In genomic region chr14:61601348-61601747, GRCm38 (mm10) we compare ENCODE assay signal across 15 mouse cellular contexts. TPM values are rescaled to one million over a fixed set of nuclear protein-coding genes. Genes with fewer than 3 reads are reported as not detected.
DNase-seq lines count a peak whose midpoint lies in the region; ATAC-seq and TF ChIP-seq lines count a peak whose summit lies in the region.
"Had no signal": no experiment of that assay in that cellular context is flagged by ENCODE, and none has a peak within 500 bp of the region (broad histone marks: within the 10 kb centered on the region; RNA-seq: fewer than 3 reads in every experiment).

No protein-coding gene starts in this region.

- TF ChIP-seq CTCF in gastrocnemius, adult 2 months (IDR thresholded peaks at IDR 0.05), result no peak
- no peak for TF ChIP-seq CTCF in forebrain, postnatal 0 days (IDR thresholded peaks at IDR 0.05; ENCODE audit: low read depth)

- H3K9me3 ChIP-seq in lung, embryonic 16.5 days (ENCODE audit: control insufficient read depth, low read length), result no peaks in the 10 kb centered on the region
- no peaks in the 10 kb centered on the region for H3K9me3 ChIP-seq in forebrain, postnatal 0 days (ENCODE audit: low read length)
- H3K9me3 ChIP-seq in neural tube, embryonic 14.5 days (ENCODE audit: control insufficient read depth, low read length), result no peaks in the 10 kb centered on the region

- intact Hi-C loops in gastrocnemius, adult 2 months (cut with DNase I), result loop anchor here (5.0 kb wide), 1 partner anchor 36 kb away; no protein-coding TSS in a partner anchor
- intact Hi-C loops in gastrocnemius, postnatal 36 days (cut with DNase I), result no loop called here

- ATAC-seq in lung, embryonic 16.5 days (ENCODE audit: low read depth), result no peak
- ATAC-seq in forebrain, postnatal 0 days, result no peak
- no peak for ATAC-seq in neural tube, embryonic 14.5 days (ENCODE audit: low read depth)

- H3K4me2 ChIP-seq in lung, embryonic 16.5 days (ENCODE audit: low read depth, low read length), result peak overlapping the region; percentile 6; the same call in 1 of the 2 replicates
- H3K4me2 ChIP-seq in forebrain, postnatal 0 days (ENCODE audit: low read depth), result peak overlapping the region; percentile 58
- H3K4me2 ChIP-seq in neural tube, embryonic 14.5 days (ENCODE audit: low read depth, low read length), result peak overlapping the region; percentile 78; the same call in 1 of the 2 replicates

- peak overlapping the region; percentile 13 for H3K4me3 ChIP-seq in gastrocnemius, adult 2 months
- H3K4me3 ChIP-seq in lung, embryonic 16.5 days (ENCODE audit: low read length), result no peak overlapping the region
- H3K4me3 ChIP-seq in forebrain, postnatal 0 days (ENCODE audit: low read depth, low read length), result 0 out of 2 replicates have a peak overlapping the region, but pooled peaks have one; percentile 80
- peak overlapping the region; percentile 80; the same call in 1 of the 2 replicates for H3K4me3 ChIP-seq in neural tube, embryonic 14.5 days (ENCODE audit: low read depth, low read length)

- H3K27me3 ChIP-seq in lung, embryonic 16.5 days (ENCODE audit: control insufficient read depth, insufficient read depth, low read depth, low read length), result no peaks in the 10 kb centered on the region
- no peaks in the 10 kb centered on the region for H3K27me3 ChIP-seq in forebrain, postnatal 0 days (ENCODE audit: insufficient read depth, low read length)
- no peaks in the 10 kb centered on the region for H3K27me3 ChIP-seq in neural tube, embryonic 14.5 days (ENCODE audit: control insufficient read depth, insufficient read depth, low read length)

- 60% methylated on average over 9 of the region's 9 CpGs for WGBS in lung, embryonic 16.5 days
- WGBS in forebrain, postnatal 0 days, result 80% methylated on average over 9 of the region's 9 CpGs
- 93% methylated on average over 9 of the region's 9 CpGs for WGBS in neural tube, embryonic 14.5 days

- H3K27ac ChIP-seq in gastrocnemius, adult 2 months, result no peak overlapping the region; the same call in 1 of the 2 replicates
- no peak overlapping the region for H3K27ac ChIP-seq in lung, embryonic 16.5 days (ENCODE audit: low read length)
- no peak overlapping the region for H3K27ac ChIP-seq in forebrain, postnatal 0 days (ENCODE audit: low read depth, low read length)
- no peak overlapping the region for H3K27ac ChIP-seq in neural tube, embryonic 14.5 days (ENCODE audit: low read depth, low read length)

- peak overlapping the region; percentile 3; the same call in 1 of the 2 replicates for H3K9ac ChIP-seq in lung, embryonic 16.5 days (ENCODE audit: low read length)
- 0 out of 2 replicates have a peak overlapping the region, but pooled peaks have one; percentile 10 for H3K9ac ChIP-seq in forebrain, postnatal 0 days
- H3K9ac ChIP-seq in neural tube, embryonic 14.5 days (replicated peaks; ENCODE audit: low read depth, low read length), result no peak overlapping the region

- H3K36me3 ChIP-seq in lung, embryonic 16.5 days (ENCODE audit: control insufficient read depth, insufficient read depth, low read length), result peaks cover 5% of the 10 kb centered on the region; the same call in 1 of the 2 replicates
- peaks cover 18% of the 10 kb centered on the region; the same call in 1 of the 2 replicates for H3K36me3 ChIP-seq in forebrain, postnatal 0 days (ENCODE audit: insufficient read depth)
- H3K36me3 ChIP-seq in neural tube, embryonic 14.5 days (ENCODE audit: control insufficient read depth, insufficient read depth, low read length), result peaks cover 13% of the 10 kb centered on the region; the same call in 1 of the 2 replicates

- peaks cover 10% of the 10 kb centered on the region for H3K4me1 ChIP-seq in lung, embryonic 16.5 days (replicated peaks; ENCODE audit: control insufficient read depth, insufficient read depth, low read length)
- H3K4me1 ChIP-seq in forebrain, postnatal 0 days (ENCODE audit: insufficient read depth), result peaks cover 16% of the 10 kb centered on the region; the same call in 1 of the 2 replicates
- peaks cover 16% of the 10 kb centered on the region for H3K4me1 ChIP-seq in neural tube, embryonic 14.5 days (ENCODE audit: control insufficient read depth, insufficient read depth, low read length)

- no peak for DNase-seq in gastrocnemius, adult 2 months
- no peak for DNase-seq in gastrocnemius, postnatal 36 days
- DNase-seq in lung, postnatal 25 days (ENCODE audit: low spot score), result no peak
- no peak for DNase-seq in forebrain, postnatal 0 days
- no peak for DNase-seq in B cell, adult 2 months
- DNase-seq in embryo, embryonic 11 days, result no peak
- DNase-seq: adrenal gland, adult 8-10 months; gastrocnemius, postnatal 10 days; heart, postnatal 10 days; kidney, adult 18-20 months; lung, postnatal 4 days had no signal

RNA-seq across cellular contexts. Expression of gene Trim13, which starts 3.3 kb away (rescaled TPM):
- 1 to 10 TPM; 6.6 to 8.5 TPM for total RNA-seq in gastrocnemius, adult 2 months (2021)
- total RNA-seq in gastrocnemius, postnatal 36 days (2021), result 1 to 10 TPM; 5.3 to 7.4 TPM
- polyA plus RNA-seq in lung, embryonic 16.5 days (2015; fragmentation: Nextera tagmentation; extraction: Ambion mirVana), result 16.8 TPM in 2 replicates
- total RNA-seq in forebrain, postnatal 0 days (2014; rRNA removed), result 29.0 and 32.4 TPM in 2 replicates
- polyA plus RNA-seq in forebrain, postnatal 0 days (2015; fragmentation: Nextera tagmentation; extraction: Ambion mirVana), result 44.0 and 46.0 TPM in 2 replicates
- polyA plus RNA-seq in neural tube, embryonic 14.5 days (2014; fragmentation: Nextera tagmentation; extraction: Ambion mirVana), result 48.5 and 55.8 TPM in 2 replicates
- polyA plus RNA-seq: erythroblast, embryonic 14.5 days had no signal

RNA-seq across cellular contexts. Expression of gene Kcnrg, which starts 5.9 kb away (rescaled TPM):
- total RNA-seq in gastrocnemius, adult 2 months (2021), result not detected
- under 1 TPM in 1 of 2 experiments, not detected in 1; 0.12 TPM for total RNA-seq in gastrocnemius, postnatal 36 days (2021)
- polyA plus RNA-seq in lung, embryonic 16.5 days (2015; fragmentation: Nextera tagmentation; extraction: Ambion mirVana), result 1.4 and 2.6 TPM in 2 replicates
- 4.1 and 4.4 TPM in 2 replicates for total RNA-seq in forebrain, postnatal 0 days (2014; rRNA removed)
- polyA plus RNA-seq in forebrain, postnatal 0 days (2015; fragmentation: Nextera tagmentation; extraction: Ambion mirVana), result 1.6 and 2.6 TPM in 2 replicates
- 4.4 and 4.8 TPM in 2 replicates for polyA plus RNA-seq in neural tube, embryonic 14.5 days (2014; fragmentation: Nextera tagmentation; extraction: Ambion mirVana)
- total RNA-seq: liver, adult 2 months had no signal
- polyA plus RNA-seq: erythroblast, embryonic 14.5 days; liver, adult 2 months had no signal

RNA-seq across cellular contexts. Expression of gene Spryd7, which starts 44.7 kb away (rescaled TPM):
- 10 to 100 TPM; 43.7 to 55.9 TPM for total RNA-seq in gastrocnemius, adult 2 months (2021)
- total RNA-seq in gastrocnemius, postnatal 36 days (2021), result 10 to 100 TPM; 39.5 to 43.5 TPM
- 17.9 and 18.9 TPM in 2 replicates for polyA plus RNA-seq in lung, embryonic 16.5 days (2015; fragmentation: Nextera tagmentation; extraction: Ambion mirVana)
- total RNA-seq in forebrain, postnatal 0 days (2014; rRNA removed), result 40.0 and 50.7 TPM in 2 replicates
- polyA plus RNA-seq in forebrain, postnatal 0 days (2015; fragmentation: Nextera tagmentation; extraction: Ambion mirVana), result 60.6 and 67.4 TPM in 2 replicates
- 61.4 and 66.3 TPM in 2 replicates for polyA plus RNA-seq in neural tube, embryonic 14.5 days (2014; fragmentation: Nextera tagmentation; extraction: Ambion mirVana)

Comparison
In these comparisons a context has a peak if more than half of its experiments do, and no peak if none do; other contexts are left out.
1. H3K4me2 ChIP-seq: peak in every context shown above with its lines; median percentile 78 in neural tube, embryonic 14.5 days; 58 in forebrain, postnatal 0 days; 6 in lung, embryonic 16.5 days.